Mouse (Mus musculus) stomach, postnatal 0 days (tissue): ENCODE data around the gene Tmem128.

Experiments
- CTCF ChIP-seq: IDR thresholded peaks from 2 replicates; pipeline ENCODE4 v1.5.1; 2016; ENCODE audit warnings: antibody characterized with exemption, low read depth, mild to moderate bottlenecking, moderate library complexity
- EP300 ChIP-seq: optimal IDR thresholded peaks from 2 replicates; pipeline ENCODE3; 2016; ENCODE audit warnings: antibody characterized with exemption

- TF ChIP-seq CTCF (no peak), EP300 (no peak)
Observed at GRCm38 (mm10) chr5:38288476-38288875, 28.5 kb downstream of the Tmem128 start.
